Comparison of ENCODE assay signal across 8 mouse cellular contexts in genomic region chrX:162267679-162268078, GRCm38 (mm10).
DNase-seq lines count a peak whose midpoint lies in the region; ATAC-seq lines count a peak whose summit lies in the region.
"Had no signal": no experiment of that assay in that cellular context is flagged by ENCODE, and none has a peak within 500 bp of the region (broad histone marks: within the 10 kb centered on the region; RNA-seq: fewer than 3 reads in every experiment).

No protein-coding gene starts in this region.

- ATAC-seq in midbrain, embryonic 11.5 days (ENCODE audit: low FRiP score) = peak; percentile 66
- no peak for ATAC-seq in midbrain, embryonic 15.5 days (replicated peaks)
- ATAC-seq in midbrain, embryonic 14.5 days (ENCODE audit: low FRiP score, low TSS enrichment) = no peak

- DNase-seq in midbrain, embryonic 11.5 days (ENCODE audit: low spot score, missing footprints) = peak; percentile 87
- DNase-seq in embryo, embryonic 9.5 days (ENCODE audit: extremely low spot score) = peak; percentile 38
- DNase-seq in kidney, adult 8-10 months = peak; percentile 73 to 78
- peak; percentile 42 for DNase-seq in midbrain, embryonic 14.5 days
- no peak for DNase-seq in left cerebral cortex, adult 18-20 months (ENCODE audit: low spot score in 2 of 2)
- no peak for DNase-seq in layer of hippocampus, adult 11-12 months (ENCODE audit: low spot score)

- no peaks in the 10 kb centered on the region for H3K27me3 ChIP-seq in midbrain, embryonic 11.5 days (ENCODE audit: control insufficient read depth, insufficient read depth, low read length)
- no peaks in the 10 kb centered on the region for H3K27me3 ChIP-seq in midbrain, embryonic 15.5 days (replicated peaks)
- H3K27me3 ChIP-seq in midbrain, embryonic 14.5 days (ENCODE audit: control insufficient read depth, insufficient read depth, low read length) = no peaks in the 10 kb centered on the region
- H3K27me3 ChIP-seq: heart, embryonic 15.5 days had no signal

- 38% methylated on average over 1 of the region's 1 CpGs for WGBS in midbrain, embryonic 11.5 days
- WGBS in midbrain, embryonic 15.5 days = 15% methylated on average over 1 of the region's 1 CpGs
- 23% methylated on average over 1 of the region's 1 CpGs for WGBS in midbrain, embryonic 14.5 days

- H3K4me1 ChIP-seq in midbrain, embryonic 11.5 days (ENCODE audit: control insufficient read depth, insufficient read depth, low read length) = no peaks in the 10 kb centered on the region
- H3K4me1 ChIP-seq in midbrain, embryonic 15.5 days = no peaks in the 10 kb centered on the region
- H3K4me1 ChIP-seq in midbrain, embryonic 14.5 days (ENCODE audit: control insufficient read depth, insufficient read depth, low read length) = no peaks in the 10 kb centered on the region; the same call in 1 of the 2 replicates
- H3K4me1 ChIP-seq: heart, embryonic 15.5 days had no signal

- H3K4me2 ChIP-seq in midbrain, embryonic 11.5 days = no peak overlapping the region
- no peak overlapping the region for H3K4me2 ChIP-seq in midbrain, embryonic 15.5 days
- no peak overlapping the region for H3K4me2 ChIP-seq in midbrain, embryonic 14.5 days (ENCODE audit: low read length)
- H3K4me2 ChIP-seq: heart, embryonic 15.5 days had no signal

- H3K4me3 ChIP-seq in midbrain, embryonic 11.5 days (ENCODE audit: low read depth, low read length) = no peak overlapping the region
- no peak overlapping the region for H3K4me3 ChIP-seq in midbrain, embryonic 15.5 days
- no peak overlapping the region for H3K4me3 ChIP-seq in midbrain, embryonic 14.5 days (replicated peaks; ENCODE audit: low read depth, low read length)
- H3K4me3 ChIP-seq: heart, embryonic 15.5 days had no signal

- no peaks in the 10 kb centered on the region for H3K9me3 ChIP-seq in midbrain, embryonic 11.5 days (ENCODE audit: control insufficient read depth, low read length)
- no peaks in the 10 kb centered on the region for H3K9me3 ChIP-seq in midbrain, embryonic 15.5 days
- no peaks in the 10 kb centered on the region for H3K9me3 ChIP-seq in midbrain, embryonic 14.5 days (ENCODE audit: control insufficient read depth, low read length)
- H3K9me3 ChIP-seq: heart, embryonic 15.5 days had no signal

- no peak overlapping the region for H3K9ac ChIP-seq in midbrain, embryonic 11.5 days (ENCODE audit: low read length)
- H3K9ac ChIP-seq in midbrain, embryonic 15.5 days = no peak overlapping the region
- H3K9ac ChIP-seq in midbrain, embryonic 14.5 days (replicated peaks; ENCODE audit: low read length) = no peak overlapping the region
- H3K9ac ChIP-seq: heart, embryonic 15.5 days had no signal

- no peak overlapping the region; the same call in 1 of the 2 replicates for H3K27ac ChIP-seq in midbrain, embryonic 11.5 days (ENCODE audit: low read depth, low read length)
- no peak overlapping the region for H3K27ac ChIP-seq in midbrain, embryonic 15.5 days
- no peak overlapping the region for H3K27ac ChIP-seq in midbrain, embryonic 14.5 days (replicated peaks; ENCODE audit: low read depth, low read length)
- H3K27ac ChIP-seq: heart, embryonic 15.5 days had no signal

- no peaks in the 10 kb centered on the region for H3K36me3 ChIP-seq in midbrain, embryonic 11.5 days (ENCODE audit: control insufficient read depth, insufficient read depth, low read length)
- no peaks in the 10 kb centered on the region for H3K36me3 ChIP-seq in midbrain, embryonic 15.5 days (replicated peaks)
- H3K36me3 ChIP-seq in midbrain, embryonic 14.5 days (ENCODE audit: control insufficient read depth, insufficient read depth, low read length) = no peaks in the 10 kb centered on the region
- H3K36me3 ChIP-seq: heart, embryonic 15.5 days had no signal

Comparison
In these comparisons a context has a peak if more than half of its experiments do, and no peak if none do; other contexts are left out.
1. DNase-seq: peak in midbrain, embryonic 11.5 days (single experiment), embryo, embryonic 9.5 days (single experiment), kidney, adult 8-10 months (2 of 2) and midbrain, embryonic 14.5 days (single experiment); none in left cerebral cortex, adult 18-20 months (0 of 2) and layer of hippocampus, adult 11-12 months (single experiment).